Mouse (Mus musculus) kidney, adult 2 months (tissue): ENCODE measurements around the gene Sfmbt1. TPM values are rescaled to one million over a fixed set of nuclear protein-coding genes. Genes with fewer than 3 reads are reported as not detected.

ENCODE experiments used
- DNase-seq: peaks from one replicate; pipeline ENCODE4 v3.0.0; 2021
- H3K27ac ChIP-seq: fragments of 200-500 bp; 2 replicates; pipeline ENCODE4 v1.5.1; 2012; ENCODE audit warnings: low read depth, low read length, control low read depth, inconsistent platforms; ENCODE audit not compliant: insufficient read depth
- H3K27me3 ChIP-seq: fragments of 200-500 bp; replicated peaks from 2 replicates; pipeline ENCODE4 v1.6.1; 2012; ENCODE audit warnings: mild to moderate bottlenecking, moderate library complexity, low read length, inconsistent platforms; ENCODE audit not compliant: control insufficient read depth, insufficient read depth
- H3K36me3 ChIP-seq: fragments of 200-500 bp; 2 replicates; pipeline ENCODE4 v1.6.1; 2012; ENCODE audit warnings: mild to moderate bottlenecking, moderate library complexity, low read length, inconsistent platforms; ENCODE audit not compliant: control insufficient read depth, insufficient read depth
- H3K4me1 ChIP-seq: fragments of 200-500 bp; 2 replicates; pipeline ENCODE4 v1.6.1; 2011; ENCODE audit warnings: low read length; ENCODE audit not compliant: control insufficient read depth, insufficient read depth
- H3K4me3 ChIP-seq: fragments of 200-500 bp; 2 replicates; pipeline ENCODE4 v1.5.1; 2011; ENCODE audit warnings: mild to moderate bottlenecking, low read depth, low read length, control low read depth; ENCODE audit not compliant: insufficient read depth
- CTCF ChIP-seq: fragments of 200-500 bp; conservative IDR thresholded peaks from 2 replicates; pipeline ENCODE4 v1.5.1; 2011; ENCODE audit warnings: low read depth, mild to moderate bottlenecking, control low read depth, low read length, moderate library complexity, mixed read lengths; ENCODE audit not compliant: insufficient read depth, insufficient read length
- POLR2A ChIP-seq: fragments of 200-500 bp; IDR thresholded peaks from one replicate; pipeline ENCODE4 v1.6.1; 2011; ENCODE audit warnings: low read depth, low read length, control low read depth
- WGBS: fragments of 180-500 bp; shearing (Covaris S2); methylation state at CpG from one replicate; pipeline ENCODE4 v1.1.7; 2018; 5-methylcytosine and 5-hydroxymethylcytosine counted together
- polyA plus RNA-seq: library from polyadenylated mRNA; depleted of rRNA; stranded (reverse); fragments of >200 nt; gene quantifications from 2 replicates; pipeline ENCODE4 v1.2.3, GENCODE M21; 2012

Sfmbt1 gene
- polyA plus RNA-seq, 1 experiment, result 3.3 TPM

DNA sequence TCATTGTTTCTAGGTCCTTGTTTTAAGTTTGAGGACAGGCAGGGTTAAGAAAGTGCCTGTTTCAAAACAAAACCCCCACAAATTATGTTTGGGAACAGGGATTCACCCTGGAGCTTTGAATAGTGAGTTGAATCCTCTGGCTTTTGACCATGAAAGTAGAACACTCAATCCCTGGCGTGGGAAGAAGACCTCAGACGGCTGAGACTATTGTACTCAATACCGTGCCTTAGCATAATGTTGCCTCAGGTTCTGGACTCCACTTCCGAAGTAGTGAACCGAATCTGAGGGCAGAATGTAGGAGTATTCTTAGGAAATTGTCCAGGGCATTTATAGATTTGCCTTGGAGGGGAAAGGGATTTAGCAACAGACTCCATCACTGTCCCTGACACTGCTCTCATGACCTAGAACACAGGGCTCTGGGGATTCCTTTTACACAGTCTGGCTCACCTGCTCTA is 110.4 kb downstream of the Sfmbt1 start:
- Histone ChIP-seq H3K4me1 (peaks cover 3% of the 10 kb centered on the region; the same call in 1 of the 2 replicates), H3K36me3 (no peaks in the 10 kb centered on the region), H3K27me3 (no peaks in the 10 kb centered on the region), H3K27ac (no peak overlapping the region), H3K4me3 (peak overlapping the region; percentile 95; the same call in 1 of the 2 replicates)
- DNase-seq, result no peak
- WGBS, result 14% methylated on average over 5 of the region's 5 CpGs
- TF ChIP-seq CTCF (no peak), POLR2A (no peak)

DNA sequence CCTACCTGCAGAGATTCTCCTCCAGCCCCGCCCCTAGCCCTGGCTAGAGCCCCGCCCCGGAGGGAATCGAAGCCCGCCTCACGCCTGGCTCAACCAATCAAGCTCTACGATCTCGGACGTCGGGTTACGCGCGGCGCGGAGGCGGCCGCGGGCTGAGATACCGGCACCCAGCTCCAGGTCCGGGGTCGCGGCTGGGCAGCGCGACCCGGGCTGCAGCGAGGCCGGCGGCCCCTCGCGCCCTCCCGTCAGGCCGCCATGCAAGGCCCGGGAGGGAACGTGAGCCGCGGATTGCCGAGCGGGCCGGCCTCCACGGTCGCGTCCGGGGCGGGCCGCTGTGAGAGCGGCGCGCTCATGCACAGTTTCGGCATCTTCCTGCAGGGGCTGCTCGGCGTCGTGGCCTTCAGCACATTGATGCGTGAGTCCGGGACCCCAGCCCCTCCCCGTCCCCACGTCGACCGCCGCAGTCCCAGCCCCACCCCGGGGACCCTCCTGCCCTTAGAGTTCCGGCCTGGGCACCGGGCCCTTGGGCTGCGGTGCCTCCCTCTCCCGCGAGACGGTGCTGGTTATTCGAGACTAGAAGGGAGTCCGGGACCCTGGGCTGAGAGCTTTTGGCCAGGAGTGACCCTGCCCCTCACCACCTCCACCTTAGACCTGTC is 111.0 kb downstream of the Sfmbt1 start, which contains the start of gene Tmem110:
Gene Tmem110, plus strand, starts transcription at position 115 of the 656 bp plus-strand sequence.
- Histone ChIP-seq H3K4me1 (peaks cover 3% of the 10 kb centered on the region; the same call in 1 of the 2 replicates), H3K27ac (no peak within 1 kb of the TSS), H3K27me3 (no peaks in the 10 kb centered on the region), H3K36me3 (no peaks in the 10 kb centered on the region), H3K4me3 (peak within 1 kb of the TSS; percentile 95)
- WGBS, result under 1% methylated on average over 68 of the region's 68 CpGs
- peak; percentile 94 for DNase-seq
- peak; percentile 24; the same call in 1 of the 2 replicates for TF ChIP-seq CTCF
- no peak for TF ChIP-seq POLR2A

DNA sequence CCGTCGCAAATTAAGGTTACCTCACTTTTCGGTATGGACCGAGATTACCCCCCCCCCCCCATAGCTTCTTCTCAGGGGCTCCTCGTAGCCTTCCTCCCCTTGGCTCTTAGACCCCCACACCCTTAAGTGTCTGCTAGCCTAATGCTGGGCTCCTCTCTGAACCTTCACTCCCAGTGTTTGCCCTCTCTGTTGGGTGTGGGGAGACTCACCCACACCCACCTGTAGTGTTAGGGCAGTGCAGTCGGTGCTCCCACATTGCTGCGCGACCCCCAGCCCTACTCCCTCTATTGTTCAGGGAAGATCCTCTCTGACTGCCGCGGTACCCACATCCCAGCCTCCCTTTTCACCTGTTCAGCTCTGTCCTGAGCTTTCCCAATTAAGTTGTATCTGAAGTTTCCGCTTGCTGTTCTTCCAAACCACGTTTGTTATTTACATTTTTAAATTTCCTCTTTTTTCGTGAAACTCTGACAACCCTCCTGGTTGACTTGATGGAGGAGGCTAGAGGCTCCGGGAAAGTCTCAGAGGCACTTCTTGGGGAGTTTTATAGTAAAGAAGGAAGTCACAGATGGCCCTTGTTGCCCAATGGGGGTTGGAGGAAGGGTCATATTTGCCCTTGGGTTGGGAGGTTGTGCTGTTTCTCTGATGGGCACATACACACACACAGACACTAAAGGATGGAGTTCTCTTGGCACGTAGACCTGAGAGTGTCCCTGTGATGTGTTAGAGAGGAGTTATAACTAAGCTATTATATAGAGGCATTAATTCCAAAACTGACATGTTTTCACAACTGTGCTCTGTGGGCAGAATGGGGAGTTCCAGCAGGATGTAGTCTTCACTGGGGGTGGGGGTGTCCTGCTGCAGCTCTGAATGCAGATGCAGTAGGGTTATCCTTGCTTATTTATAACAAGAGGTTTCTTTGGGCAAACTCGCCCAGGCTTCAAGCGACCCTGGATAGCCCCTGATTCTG is 111.8 kb downstream of the Sfmbt1 start:
- Histone ChIP-seq H3K4me3 (peak overlapping the region; percentile 95), H3K36me3 (no peaks in the 10 kb centered on the region), H3K27ac (no peak overlapping the region), H3K27me3 (no peaks in the 10 kb centered on the region), H3K4me1 (peaks cover 3% of the 10 kb centered on the region; the same call in 1 of the 2 replicates)
- 22% methylated on average over 17 of the region's 17 CpGs for WGBS
- DNase-seq, result no peak
- TF ChIP-seq POLR2A, result no peak
- TF ChIP-seq CTCF, result no peak

DNA sequence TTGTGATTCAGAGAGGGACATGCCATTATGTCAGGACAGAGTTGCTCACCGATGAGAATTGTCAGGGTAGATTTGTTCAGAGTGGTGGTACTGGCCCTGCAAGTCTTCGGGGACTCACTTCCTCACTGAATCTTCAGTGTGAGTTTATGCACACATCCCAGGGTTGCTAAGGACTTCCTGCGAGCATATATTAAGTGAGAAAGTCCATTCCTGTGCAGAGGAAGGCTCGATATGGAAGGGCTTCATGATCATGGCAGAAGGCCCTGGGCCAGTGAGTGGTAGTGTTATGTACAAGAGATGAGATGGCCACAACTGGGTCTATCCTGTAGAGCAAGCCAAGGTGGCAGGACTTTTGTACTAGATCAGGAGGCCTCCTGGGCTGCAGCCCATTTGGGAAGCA is 112.8 kb downstream of the Sfmbt1 start:
- Histone ChIP-seq H3K36me3 (no peaks in the 10 kb centered on the region), H3K27ac (no peak overlapping the region), H3K27me3 (no peaks in the 10 kb centered on the region), H3K4me3 (no peak overlapping the region), H3K4me1 (peaks cover 3% of the 10 kb centered on the region; the same call in 1 of the 2 replicates)
- DNase-seq, result no peak
- TF ChIP-seq POLR2A (no peak), CTCF (no peak)
- WGBS, result 72% methylated on average over 4 of the region's 4 CpGs

DNA sequence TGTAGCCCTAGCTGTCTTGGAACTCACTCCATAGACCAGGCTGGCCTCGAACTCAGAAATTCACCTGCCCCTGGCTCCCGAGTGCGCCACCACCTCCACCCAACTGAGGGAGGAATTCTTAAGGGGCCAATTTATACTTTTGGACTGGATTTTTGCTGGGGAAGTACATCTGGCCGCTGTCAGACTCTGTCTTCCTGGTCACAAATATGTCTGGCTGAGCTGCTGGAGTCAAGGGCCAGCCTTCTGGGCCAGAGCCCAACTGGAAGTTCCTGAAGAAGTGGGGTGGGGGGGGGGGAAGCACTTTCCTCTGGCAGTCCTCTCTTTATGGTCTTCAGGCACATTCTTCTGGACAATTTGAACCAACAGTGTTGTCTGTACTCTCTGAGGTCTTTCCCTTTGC is 113.4 kb downstream of the Sfmbt1 start:
- H3K27ac ChIP-seq, result no peak overlapping the region

DNA sequence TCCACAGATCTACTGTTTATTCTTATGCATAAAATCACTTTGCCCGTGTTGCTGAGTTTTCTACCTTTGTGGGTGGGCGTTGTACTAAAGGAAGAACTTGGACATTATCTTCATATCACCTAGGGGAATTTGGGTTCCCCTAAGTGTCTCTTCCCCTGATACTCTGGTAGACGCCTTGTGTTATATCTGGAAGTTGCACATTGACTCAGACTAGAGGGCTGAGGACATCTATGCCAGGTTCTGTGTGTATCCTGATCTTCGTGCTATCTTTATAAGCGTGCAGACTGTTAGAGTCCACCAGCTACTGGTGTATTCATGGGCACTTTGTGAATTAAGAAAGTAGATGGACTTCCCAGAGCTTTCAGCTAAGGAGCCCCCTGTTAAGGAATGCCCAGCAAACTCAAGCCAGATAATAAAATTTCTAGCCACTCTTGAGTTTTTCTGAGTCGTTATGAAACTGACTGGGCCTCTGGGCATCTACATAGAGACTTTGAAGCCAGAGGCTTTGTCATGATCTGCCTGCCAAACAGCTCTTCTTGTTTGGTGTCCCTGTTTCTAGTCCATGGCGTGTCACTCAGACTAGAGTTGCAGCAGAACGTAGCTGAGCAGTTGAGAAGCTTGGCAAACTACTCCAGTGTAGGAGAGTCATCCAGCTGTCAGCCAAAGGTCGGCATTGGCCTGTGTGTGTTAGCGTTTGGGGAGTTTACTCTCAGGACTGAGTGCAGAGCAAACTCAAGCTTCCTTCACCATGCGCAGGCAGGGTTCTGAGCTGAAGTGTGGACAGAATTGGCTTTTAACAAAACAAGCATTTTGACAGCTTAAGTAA is 114.2 kb downstream of the Sfmbt1 start:
- peak; percentile 68 for DNase-seq
- no peak for TF ChIP-seq POLR2A
- TF ChIP-seq CTCF, result no peak
- whole genome bisulfite sequencing, result 64% methylated on average over 11 of the region's 11 CpGs

More for the DNA sequence above, 113.4 kb downstream of the Sfmbt1 start:
- DNase-seq, result peak; percentile 46
- WGBS, result 78% methylated on average over 4 of the region's 4 CpGs
- Histone ChIP-seq H3K27me3 (no peaks in the 10 kb centered on the region), H3K36me3 (no peaks in the 10 kb centered on the region), H3K4me3 (no peak overlapping the region), H3K4me1 (peaks cover 3% of the 10 kb centered on the region; the same call in 1 of the 2 replicates)
- TF ChIP-seq CTCF, result no peak
- TF ChIP-seq POLR2A, result no peak

More for the DNA sequence above, 114.2 kb downstream of the Sfmbt1 start:
- Histone ChIP-seq H3K27ac (no peak overlapping the region), H3K36me3 (no peaks in the 10 kb centered on the region), H3K4me1 (peaks cover 3% of the 10 kb centered on the region; the same call in 1 of the 2 replicates), H3K27me3 (no peaks in the 10 kb centered on the region), H3K4me3 (no peak overlapping the region)
